Mouse (Mus musculus): ENCODE data around the gene Rabgap1.

DNA sequence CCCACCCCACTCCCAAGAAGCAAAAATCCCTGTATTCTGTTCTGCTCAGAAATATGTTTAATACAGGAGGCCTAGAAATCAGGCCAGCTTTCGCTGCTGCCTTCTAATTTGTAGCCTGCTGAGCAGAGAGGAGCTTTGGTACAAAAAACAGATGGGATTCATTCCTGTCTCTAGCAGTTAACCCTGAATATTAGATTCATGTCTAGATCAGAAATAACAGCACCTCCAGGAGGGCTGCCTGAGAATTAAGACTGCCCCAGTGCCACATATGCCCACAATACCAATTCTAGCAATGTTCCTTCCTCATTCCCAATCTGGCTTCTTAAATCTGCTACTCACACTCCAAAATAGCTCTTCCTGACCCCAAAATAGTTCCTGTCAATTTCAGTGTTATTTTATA is 133.6 kb downstream of the Rabgap1 start:
- TF ChIP-seq CTCF (conservative IDR thresholded peaks at IDR 0.05; ENCODE audit: low read length), result no peak
- TF ChIP-seq NANOG (IDR thresholded peaks at IDR 0.05; ENCODE audit: borderline replicate concordance, low read length), result no peak
